Mouse (Mus musculus) gastrocnemius, postnatal 14 days (tissue): ENCODE data around the gene Xdh. TPM values are rescaled to one million over a fixed set of nuclear protein-coding genes. Genes with fewer than 3 reads are reported as not detected.
A peak's percentile ranks its signal among the peaks of the same experiment; 100 is the strongest.

Experiments used
- DNase-seq: peaks from one replicate; pipeline ENCODE4 v3.0.0; 2021; ENCODE audit warnings: mixed read lengths
- intact Hi-C: fragments of 180-260 bp; cut with DNase I; formaldehyde crosslinking; loops from one replicate; pipeline ENCODE4 v1.15.1; 2025; ENCODE audit warnings: low total_unique reads
- long read RNA-seq, 2 experiments: library from polyadenylated mRNA; stranded (forward); transcript quantifications; one replicate each; pipeline ENCODE4 v2.0.0; 2021
- total RNA-seq, 2 experiments: library from RNA; stranded (reverse); gene quantifications; 2 replicates each; pipeline ENCODE4 v1.2.3; 2021

Gene Xdh
- total RNA-seq = 10 to 100 TPM; 18.2 to 19.8 TPM
- long read RNA-seq, experiment 1, full-length matches to known transcripts = 5 of 7 reads
- long read RNA-seq, experiment 1, partial matches to known transcripts = 1 of 7 reads
- long read RNA-seq, experiment 1, other reads (novel, unspliced or antisense) = 1 of 7 reads
- long read RNA-seq, experiment 2, full-length matches to known transcripts = 10 of 12 reads
- long read RNA-seq, experiment 2, partial matches to known transcripts = 1 of 12 reads
- long read RNA-seq, experiment 2, other reads (novel, unspliced or antisense) = 1 of 12 reads

- intact Hi-C loops = no loop called here
- DNase-seq = peak; percentile 35
These were observed at the start of gene Xdh for GRCm38 (mm10) chr17:73950062-73950735. Gene Xdh (minus strand): TSS chr17:73950196.

- no peak for DNase-seq
- intact Hi-C loops = no loop called here
These were observed 46.1 kb upstream of the Xdh start for GRCm38 (mm10) chr17:73995907-73996645.

- intact Hi-C loops = no loop called here
- DNase-seq = no peak
These were observed 41.3 kb upstream of the Xdh start for GRCm38 (mm10) chr17:73991264-73991663.

- intact Hi-C loops = no loop called here
These were observed 36.6 kb upstream of the Xdh start for GRCm38 (mm10) chr17:73986571-73986970.

DNA sequence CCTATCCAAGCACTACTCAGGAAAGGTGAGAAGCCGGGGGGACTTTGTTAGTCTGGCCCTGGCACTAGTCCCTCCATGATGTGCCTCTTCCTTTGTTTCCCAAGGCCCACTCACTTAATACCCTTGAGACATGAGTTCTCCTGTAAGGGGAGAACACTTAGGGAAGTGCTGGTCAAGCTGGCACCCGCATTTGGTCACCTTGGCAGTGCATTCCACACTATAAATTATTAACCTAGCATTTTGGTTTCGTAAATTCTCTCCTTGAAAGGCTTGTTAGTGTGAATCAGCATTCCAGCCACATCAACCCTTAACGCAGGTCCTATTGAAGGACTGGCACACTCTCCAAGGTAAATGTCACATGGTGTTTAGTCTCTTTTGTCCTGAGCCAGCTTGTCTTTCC lies 35.9 kb upstream of the Xdh start:
- intact Hi-C loops = no loop called here
- no peak for DNase-seq

More at GRCm38 (mm10) chr17:73986571-73986970, 36.6 kb upstream of the Xdh start:
- DNase-seq = no peak

DNA sequence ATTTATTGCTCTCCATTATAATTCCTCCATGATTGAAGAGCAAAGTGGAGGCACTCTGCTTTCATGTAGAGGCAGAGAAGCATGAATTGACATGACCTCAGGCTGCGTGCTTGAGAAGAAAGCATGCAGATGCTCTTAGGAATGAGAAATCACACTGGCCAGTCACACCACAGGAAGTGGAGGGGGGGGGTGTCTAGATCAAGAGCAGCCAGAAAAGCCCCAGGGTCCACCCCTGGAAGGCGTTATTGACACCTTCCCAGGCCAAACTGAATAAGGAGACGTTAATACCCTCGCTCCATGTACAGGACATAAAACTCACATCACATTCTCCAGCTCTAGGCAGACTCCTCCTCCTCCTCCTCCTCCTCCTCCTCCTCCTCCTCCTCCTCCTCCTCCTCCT lies 34.5 kb upstream of the Xdh start:
- intact Hi-C loops = no loop called here
- DNase-seq = no peak

DNA sequence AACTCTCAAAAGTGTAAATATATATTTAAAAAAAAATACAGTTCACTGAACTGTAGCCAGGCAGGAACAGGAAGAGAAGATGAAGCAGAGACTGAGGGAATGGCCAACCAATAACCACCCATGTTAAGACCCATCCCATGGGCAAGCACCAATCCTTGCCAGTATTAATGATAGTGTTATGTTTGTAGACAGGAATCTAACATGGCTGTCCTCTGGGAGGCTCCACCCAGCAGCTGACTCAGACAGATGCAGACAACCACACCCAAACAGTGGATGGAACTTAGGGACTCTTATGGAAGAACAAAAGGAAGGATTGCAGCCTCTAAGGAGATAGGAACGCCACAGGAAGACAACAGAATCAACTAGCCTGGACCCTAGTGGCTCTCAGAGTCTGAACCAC lies 32.9 kb upstream of the Xdh start:
- no peak for DNase-seq
- intact Hi-C loops = no loop called here

GRCm38 (mm10) chr17:73976066-73976465 lies 26.1 kb upstream of the Xdh start:
- intact Hi-C loops = no loop called here
- DNase-seq = no peak

GRCm38 (mm10) chr17:73972648-73973047 lies 22.7 kb upstream of the Xdh start:
- intact Hi-C loops = no loop called here
- DNase-seq = no peak

DNA sequence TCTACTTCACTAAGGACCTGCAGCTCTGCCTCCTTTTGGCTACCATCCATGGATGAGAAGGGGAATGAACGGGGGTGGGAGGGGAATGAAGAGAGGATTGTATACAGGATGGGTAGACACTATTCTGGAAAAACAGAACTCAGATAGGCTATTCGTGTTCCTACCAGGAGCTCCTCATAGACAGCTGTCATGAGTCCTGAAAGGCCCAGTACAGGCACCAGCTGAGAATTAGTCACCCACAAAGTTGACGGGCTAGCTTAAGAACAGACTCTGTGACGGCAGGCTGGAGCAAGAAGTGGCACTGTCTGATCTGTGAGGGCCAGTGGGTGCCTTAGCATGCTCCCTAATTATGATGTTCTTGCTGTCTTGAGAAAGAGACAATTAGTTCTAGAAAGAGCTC lies 21.3 kb upstream of the Xdh start:
- intact Hi-C loops = no loop called here
- DNase-seq = no peak

DNA sequence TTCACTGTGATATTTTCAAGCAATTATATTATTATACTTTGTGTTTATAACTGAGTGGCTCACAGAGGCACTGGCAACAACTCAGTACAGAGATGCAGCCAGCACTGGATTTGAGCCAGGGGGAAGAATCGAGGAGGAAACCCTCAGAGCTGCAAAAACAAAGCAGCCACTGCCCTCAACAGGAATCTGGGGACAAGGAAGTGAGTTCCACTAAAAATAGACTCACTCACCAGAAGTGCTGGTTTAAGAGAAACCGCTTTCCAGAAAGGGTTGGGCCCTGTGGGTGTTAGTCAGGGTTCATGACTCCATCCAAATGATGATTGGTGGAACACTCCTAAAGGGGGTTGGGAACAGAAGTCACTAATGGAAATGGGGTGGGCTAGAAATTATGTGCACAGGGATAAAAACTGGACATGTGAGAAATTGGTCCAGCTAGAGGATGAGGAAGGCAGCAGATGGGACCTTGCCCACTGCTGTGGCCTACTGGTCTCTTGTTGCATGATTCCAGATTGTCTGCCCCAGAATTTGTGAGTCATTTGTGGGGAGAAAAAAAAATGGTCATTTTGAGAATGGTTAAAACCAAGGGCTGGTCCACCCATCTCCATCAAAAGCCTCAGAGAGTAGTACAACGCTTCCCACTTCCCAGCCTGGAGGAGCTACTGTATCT lies 20.5 kb upstream of the Xdh start:
- peak; percentile 71 for DNase-seq
- intact Hi-C loops = no loop called here

GRCm38 (mm10) chr17:73964856-73965255 lies 14.9 kb upstream of the Xdh start:
- intact Hi-C loops = no loop called here
- DNase-seq = no peak

DNA sequence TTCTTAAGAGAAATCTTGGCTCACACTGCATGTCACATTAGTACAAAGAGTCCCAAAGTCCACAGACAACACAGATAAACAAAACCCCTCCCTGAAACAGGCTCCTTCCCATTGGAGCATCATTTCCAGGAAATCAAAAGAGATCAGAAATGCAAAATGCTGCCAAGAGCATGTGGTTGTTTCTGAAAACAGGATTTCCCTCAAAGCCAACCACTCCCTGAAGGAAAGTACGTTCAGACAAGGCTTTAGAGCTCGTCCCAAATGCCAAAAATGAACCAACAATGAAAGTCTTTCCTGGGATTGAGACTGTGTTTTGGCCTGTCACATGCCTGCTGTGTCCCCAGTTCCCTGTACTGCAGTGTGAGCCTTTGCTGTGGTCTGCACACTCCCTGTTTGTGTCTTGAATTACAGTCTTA lies 12.6 kb upstream of the Xdh start:
- intact Hi-C loops = no loop called here
- DNase-seq = no peak

GRCm38 (mm10) chr17:73961801-73962403 lies 11.9 kb upstream of the Xdh start:
- intact Hi-C loops = no loop called here
- DNase-seq = no peak

DNA sequence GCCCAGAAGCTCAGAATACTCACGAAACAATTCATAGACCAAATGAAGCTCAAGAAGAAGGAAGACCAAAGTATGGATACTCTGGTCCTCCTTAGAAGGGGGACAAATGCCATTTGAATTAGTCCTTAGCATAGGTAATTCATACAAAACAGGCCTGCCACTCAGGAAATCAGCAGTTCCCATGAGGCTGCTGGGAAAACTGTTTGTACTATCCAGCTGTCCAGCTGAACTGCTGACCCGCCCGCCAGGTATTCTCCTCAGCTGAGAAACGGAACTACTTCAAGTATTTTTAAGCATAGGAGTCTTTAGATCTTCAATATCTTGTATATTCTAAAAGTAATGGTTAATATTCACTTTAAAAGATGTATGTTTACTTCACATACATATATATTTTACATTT lies 10.7 kb upstream of the Xdh start:
- DNase-seq = no peak
- intact Hi-C loops = no loop called here

DNA sequence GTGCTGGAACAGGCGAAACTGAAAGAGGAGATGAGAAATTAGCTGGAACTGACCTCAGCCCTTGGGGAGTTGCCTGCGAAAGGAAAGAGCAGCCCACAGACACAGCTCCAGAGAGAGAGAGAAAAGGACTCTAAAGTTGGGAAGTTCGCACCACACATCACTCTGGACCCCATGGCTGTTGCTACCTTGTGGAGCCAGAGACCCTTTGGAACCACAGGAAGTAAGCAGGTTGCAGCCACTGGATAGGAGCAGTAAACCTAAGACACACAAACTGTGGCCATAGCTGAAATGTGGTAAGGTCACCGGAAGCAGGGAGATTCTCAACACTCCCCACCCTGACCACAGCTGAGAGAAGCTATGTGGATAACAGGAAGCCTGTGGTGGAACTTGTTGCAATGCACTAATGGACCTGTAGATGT lies 2.1 kb upstream of the Xdh start:
- no peak for DNase-seq
- intact Hi-C loops = no loop called here

- no peak for DNase-seq
These were observed 974 bp upstream of the Xdh start for GRCm38 (mm10) chr17:73950970-73951369.

GRCm38 (mm10) chr17:73949498-73949897 lies 498 bp downstream of the Xdh start:
- no peak for DNase-seq
- intact Hi-C loops = no loop called here

More at GRCm38 (mm10) chr17:73950970-73951369, 974 bp upstream of the Xdh start:
- intact Hi-C loops = no loop called here

DNA sequence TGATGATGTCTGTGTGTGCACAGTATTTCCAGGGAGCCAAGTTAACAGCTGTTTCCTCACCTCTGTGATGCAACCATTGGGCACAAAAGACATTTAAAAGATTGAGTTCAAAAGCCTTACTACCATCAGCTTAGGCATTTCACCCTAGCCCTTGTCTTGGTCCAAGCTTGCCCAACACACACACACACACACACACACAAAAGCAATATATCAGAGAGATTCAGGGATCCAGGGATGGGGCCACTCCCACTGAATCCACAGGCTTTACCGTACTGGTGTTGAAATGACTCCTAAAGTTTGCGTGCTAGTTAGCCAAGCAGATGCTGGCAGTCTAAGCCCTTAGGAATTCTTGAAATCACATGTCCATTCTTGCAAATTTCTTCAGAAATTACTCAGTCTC lies 1.2 kb downstream of the Xdh start:
- intact Hi-C loops = no loop called here
- DNase-seq = no peak

DNA sequence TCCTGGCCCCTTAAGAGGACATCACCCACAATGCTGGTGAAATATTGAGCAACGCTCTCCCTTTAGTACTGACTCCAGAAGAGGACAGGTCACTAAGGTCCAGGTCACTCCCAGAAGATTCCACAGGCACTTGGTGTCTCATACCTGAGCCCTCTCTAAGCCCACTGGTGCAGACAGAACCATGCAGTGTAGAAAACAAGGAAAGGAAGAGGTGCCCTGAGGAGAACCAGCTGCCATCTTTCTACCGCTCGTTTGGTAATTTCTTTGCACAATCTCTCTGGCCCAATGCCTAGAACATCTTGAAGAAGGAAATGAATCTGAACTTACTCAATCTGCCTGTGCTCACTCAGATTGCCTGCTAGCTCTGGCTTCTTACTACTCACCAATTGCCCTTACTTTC lies 2.0 kb downstream of the Xdh start:
- no peak for DNase-seq
- intact Hi-C loops = no loop called here
